Mouse (Mus musculus) embryonic fibroblast, embryonic 13.5 days (primary cell): ENCODE measurements around the gene Gpank1.

Source experiments
- CTCF ChIP-seq: IDR thresholded peaks from 2 replicates; pipeline ENCODE4 v1.5.1; 2011; ENCODE audit warnings: mild to moderate bottlenecking, control low read depth, low read length, moderate library complexity, borderline replicate concordance; ENCODE audit not compliant: insufficient read depth
- POLR2A ChIP-seq: IDR thresholded peaks from 2 replicates; pipeline ENCODE4 v1.6.1; 2011; ENCODE audit warnings: low read depth, mild to moderate bottlenecking, control low read depth, low read length, moderate library complexity

DNA sequence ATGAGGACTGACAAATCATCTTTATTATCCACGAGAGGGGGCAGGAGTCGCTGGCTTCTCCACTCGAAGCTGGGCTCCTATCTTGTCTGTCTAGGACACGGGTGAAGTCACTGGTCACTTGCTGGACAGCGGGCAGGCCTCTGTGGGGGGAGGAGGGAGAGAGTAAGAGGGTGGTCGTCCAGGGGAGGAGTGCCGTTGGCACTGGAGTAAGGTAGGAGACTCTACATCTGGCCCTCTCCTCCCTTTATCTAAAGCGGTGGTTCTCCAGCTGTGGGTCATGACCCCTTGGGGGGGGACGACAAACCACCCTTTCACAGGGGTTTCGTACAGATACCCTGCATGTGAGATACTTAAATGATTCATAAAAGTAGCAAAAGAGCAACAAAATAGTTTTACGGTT, 7.7 kb downstream of the Gpank1 start:
- no peak for TF ChIP-seq CTCF
- TF ChIP-seq POLR2A: no peak
